Mouse (Mus musculus) monocyte, adult 5-6 weeks (primary cell): Measurements from ENCODE around the gene Trp73. TPM values are rescaled to one million over a fixed set of nuclear protein-coding genes. Genes with fewer than 3 reads are reported as not detected.
A peak's percentile ranks its signal among the peaks of the same experiment; 100 is the strongest.

Experiments used
- ATAC-seq: fragments of 153-309, 156-312 bp; replicated peaks from 2 replicates; pipeline ENCODE4 v1.8.0; 2017; ENCODE audit warnings: mild to moderate bottlenecking; ENCODE audit not compliant: low TSS enrichment, insufficient number of reproducible peaks, severe bottlenecking, poor library complexity, low FRiP score
- total RNA-seq: library from RNA; stranded (forward); fragments of 200-1000, 200-491, 200-594 nt; gene quantifications from 3 replicates; pipeline ENCODE4 v1.2.3, GENCODE M21; 2017

Trp73 gene
- not detected in 3 replicates for total RNA-seq

DNA sequence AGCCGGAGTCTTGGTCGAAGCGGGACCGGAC is at the start of gene Trp73:
Gene Trp73, minus strand, starts transcription at position 27 of the 31 bp plus-strand sequence.
- no peak for ATAC-seq

GRCm38 (mm10) chr4:154188948-154189347 is 48.9 kb upstream of the Trp73 start:
- no peak for ATAC-seq

GRCm38 (mm10) chr4:154186002-154186537 is 46.1 kb upstream of the Trp73 start:
- ATAC-seq: no peak

- ATAC-seq: no peak
Observed at GRCm38 (mm10) chr4:154185001-154185400, 45.0 kb upstream of the Trp73 start.

DNA sequence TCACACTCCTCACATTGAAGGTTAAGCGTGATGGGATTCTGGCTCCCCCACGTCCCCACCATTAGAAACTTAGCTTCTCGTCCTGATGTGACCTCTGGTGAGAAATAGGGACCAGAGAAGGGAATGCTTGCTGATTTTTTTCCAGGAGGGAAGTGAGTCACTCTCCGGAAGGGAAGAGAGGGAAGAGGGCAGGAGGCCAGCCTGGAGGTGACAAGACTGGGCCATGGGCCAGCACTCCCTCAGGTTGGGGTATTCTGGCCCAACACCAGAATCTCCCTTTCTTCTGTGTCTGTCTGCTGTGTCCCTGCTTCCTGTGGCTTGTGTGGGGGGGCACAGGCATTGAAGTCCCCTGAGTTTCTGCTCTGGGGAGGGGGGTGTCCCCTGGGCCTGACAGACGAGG is 43.6 kb upstream of the Trp73 start:
- no peak for ATAC-seq

- no peak for ATAC-seq
Observed at GRCm38 (mm10) chr4:154181001-154181400, 41.0 kb upstream of the Trp73 start.

GRCm38 (mm10) chr4:154177257-154177656 is 37.2 kb upstream of the Trp73 start:
- no peak for ATAC-seq

DNA sequence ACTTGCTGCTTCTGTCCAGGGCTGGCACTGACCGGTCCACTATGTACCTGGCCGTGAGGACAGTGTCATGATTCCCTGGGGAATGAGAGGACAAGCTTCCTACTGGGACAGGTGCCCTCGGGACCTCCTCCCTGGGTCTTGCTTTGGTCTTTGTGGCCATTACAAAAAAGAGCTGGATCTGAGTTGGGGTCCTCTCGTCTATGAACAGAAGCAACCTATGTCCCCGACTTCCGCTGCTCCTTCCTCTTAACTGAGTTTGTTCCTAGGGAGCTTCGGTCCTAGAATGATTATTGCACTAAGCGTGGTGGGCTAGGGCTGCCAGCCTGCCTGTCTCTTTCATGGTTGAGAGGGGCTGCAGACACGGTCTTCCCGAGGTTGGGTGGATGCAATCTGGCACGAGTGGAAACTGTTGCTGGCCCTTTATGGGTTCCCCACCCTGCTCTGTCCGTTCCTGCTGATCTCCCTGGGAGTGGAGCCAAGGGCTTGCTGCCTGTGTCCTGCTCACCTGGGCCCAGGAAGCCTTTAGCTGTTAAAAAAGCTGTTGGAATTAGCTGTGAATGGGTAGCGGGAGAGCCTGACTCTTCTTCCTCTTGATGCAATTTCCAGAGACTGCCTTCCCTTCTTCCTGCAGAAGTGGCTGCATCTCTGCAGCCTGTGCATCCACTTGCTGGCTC is 32.1 kb upstream of the Trp73 start:
- no peak for ATAC-seq

DNA sequence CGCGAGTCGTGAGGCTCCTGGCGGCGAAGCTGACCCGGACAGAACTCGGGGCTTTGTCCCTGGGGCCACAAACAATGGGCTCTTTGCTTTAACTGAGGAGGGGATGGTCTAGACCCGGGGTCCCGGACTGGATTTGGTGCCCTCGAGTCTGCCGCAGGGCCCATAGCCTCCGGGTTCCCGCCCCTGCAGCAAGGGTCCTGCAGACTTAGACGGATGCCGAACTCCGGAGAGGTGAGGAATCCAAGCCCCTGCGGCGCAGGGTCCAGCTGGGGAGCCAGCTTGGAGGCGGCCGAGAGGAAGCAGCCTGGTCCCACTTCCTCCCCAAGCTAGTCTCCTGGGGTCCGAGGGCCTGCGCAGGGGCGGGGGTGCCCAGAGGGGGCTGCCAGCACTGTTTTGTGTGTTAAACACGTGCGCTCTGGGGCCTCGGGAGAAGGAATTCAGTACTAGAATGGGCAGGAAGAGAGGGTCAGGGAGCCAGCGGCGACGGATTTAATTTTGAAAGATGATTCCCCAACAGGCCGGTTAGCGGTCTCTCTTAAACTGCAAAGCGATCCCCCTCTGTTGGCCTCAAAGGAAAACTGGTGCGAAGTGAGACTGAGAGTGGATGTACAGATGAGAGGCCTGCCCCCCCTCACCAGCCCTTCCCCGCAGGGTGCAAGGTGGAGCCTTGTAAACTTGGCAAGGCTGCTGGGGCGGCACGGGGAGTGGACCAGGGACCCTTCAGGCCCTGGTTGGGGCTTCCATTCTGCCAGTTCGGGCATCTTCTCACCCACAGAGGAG is 31.3 kb upstream of the Trp73 start:
- ATAC-seq: no peak

DNA sequence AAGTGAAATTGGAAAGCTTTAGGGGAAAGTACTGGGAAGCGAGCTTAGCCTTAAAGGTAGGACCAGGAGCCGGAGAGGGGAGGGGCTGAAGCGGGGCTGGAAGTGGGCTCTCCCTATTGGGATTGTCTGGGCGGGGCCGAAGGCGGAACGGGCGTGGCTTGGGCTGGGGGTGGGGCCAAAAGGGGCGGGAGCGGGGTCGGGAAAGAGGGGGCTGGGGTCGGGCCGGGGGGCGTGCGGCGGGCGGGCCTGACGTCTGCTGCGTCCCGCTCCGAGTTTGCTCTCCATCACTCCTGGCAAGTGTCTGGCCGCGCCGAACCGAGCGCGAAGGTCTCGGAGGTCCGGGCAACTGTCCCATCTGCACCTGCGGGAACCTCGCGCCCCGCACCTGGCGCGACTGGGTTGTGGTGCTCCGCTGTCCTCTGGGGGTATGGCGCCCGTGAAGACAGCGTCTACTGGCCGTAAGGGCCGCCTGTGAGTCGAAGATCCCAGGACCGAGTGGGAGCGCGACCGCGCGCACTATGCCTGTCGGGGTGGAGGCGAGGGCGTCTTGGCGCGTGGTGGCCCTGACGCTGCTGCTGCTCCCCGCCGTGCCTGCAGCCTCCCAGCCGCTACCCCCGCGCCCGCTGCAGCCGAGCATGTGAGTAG is 30.6 kb upstream of the Trp73 start, which contains the start of gene Megf6:
Gene Megf6, plus strand, starts transcription at position 225 of the 645 bp plus-strand sequence.
- no peak for ATAC-seq

GRCm38 (mm10) chr4:154170021-154170420 is 30.0 kb upstream of the Trp73 start:
- no peak for ATAC-seq

GRCm38 (mm10) chr4:154167053-154167452 is 27.0 kb upstream of the Trp73 start:
- ATAC-seq: no peak

DNA sequence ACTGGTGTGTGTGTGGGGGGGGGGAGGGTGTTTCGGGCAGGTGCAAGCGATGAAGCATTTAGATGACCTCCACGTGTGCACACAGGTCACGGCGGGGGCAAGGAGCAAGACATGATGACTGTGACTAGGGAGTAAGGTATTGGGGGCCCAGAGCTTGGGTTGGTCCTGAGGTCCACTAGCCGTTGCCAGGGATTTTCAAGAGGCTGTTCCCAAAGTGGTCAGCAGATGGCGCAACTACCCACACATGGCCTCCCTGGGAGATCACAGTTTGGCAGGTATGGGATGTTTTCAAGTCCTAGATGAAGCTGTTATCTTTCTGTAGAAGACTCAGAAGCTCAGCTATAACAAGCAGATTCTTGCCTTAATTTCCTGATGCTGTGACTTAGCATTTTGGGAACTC is 23.3 kb upstream of the Trp73 start:
- 0 out of 2 replicates have a peak, but pooled peaks have one; percentile 15 for ATAC-seq

DNA sequence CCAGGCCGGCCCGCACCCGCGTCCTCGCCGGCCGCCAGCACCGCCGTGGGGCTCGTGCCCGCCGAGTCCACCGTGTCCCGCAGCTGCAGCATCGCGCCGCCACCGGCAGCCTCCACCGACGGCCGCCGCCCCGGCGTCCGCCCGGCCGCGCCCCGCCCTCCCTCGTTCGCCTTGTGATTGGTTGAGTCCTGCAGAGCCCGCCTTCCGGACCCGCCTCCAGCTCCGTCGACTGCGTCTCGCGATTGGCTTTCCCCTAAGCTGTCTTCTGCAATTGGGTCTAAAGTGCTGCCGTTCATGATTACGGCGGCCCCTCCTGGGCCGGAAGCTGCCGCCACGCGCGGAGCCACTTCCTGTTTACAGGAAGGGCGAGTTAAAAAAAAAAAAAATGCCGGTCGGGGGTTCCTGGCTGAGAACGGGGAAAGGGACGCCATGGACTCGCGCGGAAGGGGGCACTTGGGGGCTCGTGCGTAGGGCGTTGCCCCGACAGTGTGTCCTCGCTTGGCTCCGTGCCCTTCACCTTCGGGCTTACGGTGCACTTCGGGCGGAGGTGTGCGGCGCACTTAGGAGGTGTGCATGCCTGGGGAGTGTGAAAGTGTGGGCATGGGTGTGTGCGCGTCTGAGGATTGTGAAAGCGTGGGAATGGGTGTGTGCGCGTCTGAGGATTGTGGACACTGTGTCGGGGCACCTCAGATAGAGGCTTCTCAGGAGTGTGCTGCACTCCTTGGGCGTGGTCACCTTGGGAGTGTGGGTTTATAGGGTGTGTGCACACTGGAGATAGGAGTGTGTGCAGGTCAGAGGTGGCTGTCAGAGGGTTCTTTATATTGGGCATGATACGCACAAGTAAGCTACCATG is 20.8 kb upstream of the Trp73 start, which contains the start of gene Tprgl:
Gene Tprgl, minus strand, starts transcription at position 129 of the 853 bp plus-strand sequence.
- ATAC-seq: peak; percentile 92

GRCm38 (mm10) chr4:154159961-154160537 is 20.0 kb upstream of the Trp73 start:
- no peak for ATAC-seq

GRCm38 (mm10) chr4:154159002-154159401 is 19.0 kb upstream of the Trp73 start:
- ATAC-seq: peak; percentile 59

- no peak for ATAC-seq
Observed at GRCm38 (mm10) chr4:154157970-154158662, 18.1 kb upstream of the Trp73 start.

DNA sequence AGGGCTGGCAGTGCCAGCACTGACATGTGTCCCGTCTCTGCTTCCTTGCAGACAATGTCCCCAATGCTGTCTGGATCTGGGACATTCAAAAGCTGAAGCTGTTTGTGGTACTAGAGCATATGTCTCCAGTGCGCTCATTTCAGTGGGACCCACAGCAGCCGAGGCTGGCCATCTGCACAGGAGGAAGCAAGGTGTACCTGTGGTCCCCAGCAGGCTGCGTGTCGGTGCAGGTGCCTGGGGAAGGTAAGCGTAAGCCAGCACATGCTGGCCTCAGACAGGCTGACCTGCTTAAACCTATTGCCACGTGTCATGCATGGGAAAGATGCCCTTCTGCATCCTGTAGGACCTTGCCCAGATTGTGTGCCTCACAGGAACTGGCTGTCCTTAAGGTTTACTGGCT is 16.0 kb upstream of the Trp73 start:
- ATAC-seq: no peak
